Mouse (Mus musculus) T-helper 2 cell (primary cell): Measurements from ENCODE around the gene Tctex1d1.

ENCODE experiments used
- in situ Hi-C: fragments of 300-600 bp; cut with MboI, MseI; formaldehyde crosslinking; loops from one replicate; pipeline ENCODE4 v1.15.1; 2025; ENCODE audit warnings: high pct_unique_total_duplicates

The Tctex1d1 gene

DNA sequence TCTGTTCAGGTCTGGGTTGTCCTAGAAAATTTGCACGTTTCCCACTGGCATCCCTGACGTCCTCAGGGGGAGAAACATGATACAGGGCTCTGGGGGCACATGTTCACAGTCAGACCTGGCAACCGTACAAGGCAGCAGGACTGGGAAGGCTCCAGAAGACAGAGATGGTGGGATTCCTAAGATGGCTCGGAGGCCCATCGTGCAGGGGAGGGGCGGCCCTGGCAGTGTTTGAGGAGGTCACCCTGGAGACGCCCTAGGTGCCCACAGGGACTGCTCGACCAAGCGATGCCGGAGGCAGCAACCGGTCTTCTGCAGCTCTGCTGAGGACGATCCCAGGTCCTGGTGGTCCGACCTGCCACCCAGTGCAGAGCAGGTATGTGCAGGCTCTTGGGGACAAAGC is at the start of gene Tctex1d1:
TSS of gene Tctex1d1 (plus strand) at position 167 of the 400 bp plus-strand sequence.
- in situ Hi-C loops = no loop called here

DNA sequence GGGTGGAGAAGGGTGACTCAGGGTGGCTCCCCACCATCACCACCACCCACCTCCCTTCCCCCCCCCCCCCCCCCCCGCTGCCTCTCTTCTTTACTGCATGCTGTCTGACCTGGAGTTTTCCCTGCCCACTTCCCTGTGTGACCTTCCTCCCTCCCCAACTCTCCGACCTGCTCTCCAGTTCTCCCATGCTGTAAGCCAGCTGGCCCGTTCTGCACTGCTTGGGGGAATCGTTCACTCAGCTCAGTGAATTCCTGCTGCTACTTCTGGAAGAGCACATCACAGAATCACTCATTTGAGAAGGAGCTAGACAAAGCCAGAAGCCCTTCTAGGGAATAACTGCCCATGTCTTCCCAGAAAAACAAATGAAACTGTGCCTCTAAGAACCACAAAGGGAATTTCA is 48.9 kb upstream of the Tctex1d1 start:
- in situ Hi-C loops = no loop called here

DNA sequence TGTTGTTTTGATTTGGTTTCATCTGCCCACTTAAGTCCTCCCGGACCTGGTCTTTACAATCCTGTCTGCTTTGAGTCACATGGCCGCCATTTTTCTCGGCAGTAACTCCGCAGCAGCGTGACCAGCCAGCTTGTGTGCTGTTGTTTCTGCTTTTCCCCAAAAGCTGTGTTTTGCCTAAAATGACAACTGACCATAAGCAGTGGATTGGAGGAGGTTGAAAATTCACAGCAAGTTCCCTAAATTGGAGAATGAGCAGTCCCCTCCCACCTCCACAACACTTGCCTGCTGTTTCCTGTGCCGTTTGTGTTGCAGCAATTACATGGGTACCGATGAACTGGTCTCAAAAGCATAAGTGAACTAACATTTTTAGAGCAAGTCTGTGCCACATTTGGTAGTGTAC is 47.7 kb upstream of the Tctex1d1 start:
- in situ Hi-C loops = no loop called here

DNA sequence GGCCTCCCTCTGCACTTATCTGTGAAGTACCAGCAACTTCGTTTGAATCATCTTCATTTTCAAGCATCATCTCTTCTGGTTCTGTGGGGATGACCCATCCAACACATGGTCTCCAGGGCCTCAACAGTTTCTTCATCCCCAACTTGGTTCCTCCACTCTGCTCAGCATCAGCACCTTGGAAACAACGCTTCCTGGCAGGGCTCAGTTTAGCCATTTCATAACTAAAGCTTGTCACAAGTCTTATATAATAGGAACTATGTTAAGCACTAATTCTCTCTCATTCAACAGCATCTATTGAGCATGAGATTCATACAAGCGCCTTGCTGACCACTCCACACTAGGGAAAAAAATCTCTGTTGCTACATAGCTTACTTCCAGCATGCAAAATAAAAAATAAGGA is 38.1 kb upstream of the Tctex1d1 start:
- in situ Hi-C loops = no loop called here

DNA sequence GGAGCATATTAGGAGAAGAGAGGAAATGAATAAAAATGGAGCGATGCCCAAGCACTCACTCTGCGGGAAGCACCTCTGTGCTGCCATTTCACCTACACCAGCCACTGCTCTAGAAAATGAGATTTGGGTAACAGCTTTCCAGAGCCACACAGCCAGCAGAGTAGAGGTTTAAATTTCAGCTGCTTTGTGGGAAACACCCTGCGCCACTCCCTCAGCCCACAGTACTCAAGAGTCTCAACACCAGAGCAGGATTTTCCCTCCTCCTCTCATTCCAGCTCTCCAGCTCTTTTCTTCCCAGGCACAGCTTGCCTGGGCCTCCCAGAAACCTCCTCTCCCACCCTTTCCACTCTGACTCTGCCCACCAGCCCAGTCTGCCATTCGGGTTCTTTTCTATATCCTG is 37.7 kb upstream of the Tctex1d1 start:
- in situ Hi-C loops = no loop called here

DNA sequence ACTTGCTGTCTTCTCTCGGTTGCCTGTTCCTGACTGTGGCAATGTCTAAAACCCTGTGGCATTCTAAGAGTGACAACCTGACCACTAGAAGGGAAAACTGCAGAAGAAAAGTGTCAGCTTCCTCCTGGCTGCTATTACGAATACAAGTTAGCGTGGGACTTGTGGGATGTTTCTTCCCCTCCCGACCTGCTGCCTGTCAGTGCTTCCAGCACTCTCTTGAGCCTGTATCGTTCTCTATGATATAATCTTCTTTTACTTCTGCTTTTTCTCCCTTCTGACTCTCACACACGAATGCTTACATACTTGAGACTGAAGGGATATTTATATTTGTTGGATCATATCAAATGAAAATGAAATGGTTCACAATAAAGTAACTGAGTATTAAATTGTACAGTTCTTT is 34.1 kb upstream of the Tctex1d1 start:
- in situ Hi-C loops = no loop called here

DNA sequence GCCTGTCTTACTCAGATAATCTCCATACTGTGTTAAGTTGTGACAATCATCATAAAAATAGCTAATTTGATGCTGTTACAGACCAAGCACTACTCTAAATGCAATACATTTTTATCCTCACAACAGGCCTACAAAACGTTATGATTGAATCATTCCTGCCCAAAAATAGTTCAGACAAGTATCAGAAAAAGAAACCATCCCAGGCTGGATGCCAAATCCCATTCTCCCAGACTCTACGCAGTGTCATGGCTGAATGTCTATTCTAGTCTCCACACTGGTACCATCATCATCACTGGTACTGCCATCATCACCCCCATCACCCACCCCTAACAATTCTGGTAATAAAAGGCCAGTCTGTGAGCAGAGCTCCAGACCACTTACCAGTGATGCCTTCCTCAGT is 25.9 kb upstream of the Tctex1d1 start:
- in situ Hi-C loops = no loop called here

DNA sequence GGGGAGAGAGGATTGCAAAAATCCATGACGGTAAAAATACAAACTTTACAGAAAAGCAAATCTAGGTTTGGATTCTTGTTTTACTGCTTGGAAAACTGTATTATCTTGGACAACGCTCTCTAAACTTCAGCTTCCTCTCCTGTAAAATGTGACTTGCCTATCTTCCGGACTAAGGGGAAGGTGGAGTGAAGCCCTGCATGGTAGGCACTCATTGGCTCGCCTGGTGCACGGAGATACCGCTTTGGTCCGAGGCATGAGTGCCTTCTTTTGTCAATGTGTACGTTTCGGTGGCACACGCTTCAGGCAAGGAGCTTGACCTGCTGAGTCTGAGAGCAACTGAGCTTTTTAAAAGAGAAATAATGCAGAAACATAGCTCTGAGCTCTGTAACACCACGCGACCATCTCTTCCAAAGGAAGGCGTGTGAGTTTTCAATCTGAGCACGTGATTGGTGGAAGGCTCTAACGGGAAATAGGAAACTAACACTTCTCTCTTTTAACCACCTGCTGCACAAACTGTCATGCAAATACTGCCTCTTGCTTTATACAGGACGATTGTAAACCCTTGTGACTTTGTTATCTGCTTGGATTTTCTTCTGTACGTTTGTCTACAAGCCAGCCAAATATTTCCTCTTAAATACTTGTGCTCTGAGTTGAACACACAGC is 23.0 kb upstream of the Tctex1d1 start:
- in situ Hi-C loops = no loop called here

DNA sequence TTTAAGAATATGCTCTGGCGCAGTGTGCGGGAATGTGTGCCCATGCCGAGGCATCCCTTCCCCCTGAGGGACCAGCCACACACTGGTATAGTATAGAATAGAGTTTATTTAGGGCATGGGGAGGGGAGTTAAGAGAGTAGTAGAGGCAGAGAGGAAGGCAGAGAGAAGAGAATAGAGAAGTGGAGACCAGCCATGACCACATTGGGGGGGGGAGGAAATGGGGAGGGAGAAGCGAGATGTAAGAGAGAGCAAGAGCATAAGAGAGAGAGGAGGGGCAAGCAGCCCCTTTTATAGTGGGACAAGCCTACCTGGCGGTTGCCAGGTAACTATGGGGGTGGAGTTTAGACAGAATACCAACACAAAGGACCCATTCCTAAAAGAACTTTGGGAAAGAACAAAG is 19.0 kb upstream of the Tctex1d1 start:
- in situ Hi-C loops = no loop called here

DNA sequence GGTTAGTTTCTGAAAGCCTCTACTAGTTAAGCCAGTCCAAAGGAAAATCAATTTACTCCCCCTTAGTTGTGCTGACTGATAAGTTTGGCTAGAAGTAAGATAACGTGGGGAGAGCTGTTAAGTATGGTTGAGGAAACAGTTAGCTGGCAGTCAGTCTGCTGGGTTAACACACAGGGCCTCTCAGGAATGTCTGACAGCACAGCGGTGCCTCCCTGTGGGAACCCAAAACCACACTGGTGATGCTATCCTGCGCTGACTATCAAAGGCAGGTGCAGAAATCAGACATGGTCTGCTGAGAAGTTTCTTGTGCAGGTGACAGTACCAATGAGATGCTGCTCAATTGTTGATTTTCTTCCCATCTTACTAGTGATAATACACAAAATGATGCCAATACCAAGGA is 14.2 kb upstream of the Tctex1d1 start:
- in situ Hi-C loops = no loop called here

DNA sequence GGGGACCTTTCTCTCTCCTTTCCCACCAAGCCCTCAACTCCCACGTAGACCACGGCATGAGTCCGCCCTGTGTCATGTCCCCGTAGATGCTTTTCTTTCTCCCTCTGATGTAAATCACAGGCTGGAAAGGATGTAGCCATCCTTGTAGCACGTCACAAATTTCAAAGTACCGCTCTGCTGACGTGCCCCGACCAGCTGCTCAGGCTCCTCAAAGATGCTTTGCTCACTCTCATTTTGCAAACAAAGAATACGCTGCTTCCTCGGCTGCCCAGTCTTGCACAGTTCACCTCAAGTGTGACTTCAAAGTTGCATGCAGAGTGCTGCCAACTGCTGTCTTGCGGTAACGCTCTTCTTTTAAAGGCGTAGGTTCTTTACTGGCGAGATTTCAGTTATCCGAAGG is 10.6 kb upstream of the Tctex1d1 start:
- in situ Hi-C loops = no loop called here

DNA sequence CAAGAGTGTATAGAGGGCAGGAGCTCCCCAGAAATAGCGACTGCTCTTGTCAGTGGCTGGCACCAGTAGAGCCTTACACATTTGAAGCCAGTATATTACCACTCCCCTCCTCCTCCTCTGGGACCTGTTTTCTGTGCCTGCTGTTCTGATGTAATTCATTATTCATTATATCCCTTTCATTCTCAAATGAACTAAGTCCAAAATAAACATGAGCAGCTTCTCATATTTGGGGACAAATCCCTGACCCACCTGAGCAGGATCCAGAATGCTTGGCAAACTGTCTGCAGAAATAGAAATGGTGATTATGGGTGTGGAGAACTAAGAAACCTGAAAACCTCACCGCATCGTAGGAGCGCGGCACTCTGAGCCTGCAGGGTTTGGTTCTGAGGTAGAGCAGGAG is 8.8 kb upstream of the Tctex1d1 start:
- in situ Hi-C loops = no loop called here

DNA sequence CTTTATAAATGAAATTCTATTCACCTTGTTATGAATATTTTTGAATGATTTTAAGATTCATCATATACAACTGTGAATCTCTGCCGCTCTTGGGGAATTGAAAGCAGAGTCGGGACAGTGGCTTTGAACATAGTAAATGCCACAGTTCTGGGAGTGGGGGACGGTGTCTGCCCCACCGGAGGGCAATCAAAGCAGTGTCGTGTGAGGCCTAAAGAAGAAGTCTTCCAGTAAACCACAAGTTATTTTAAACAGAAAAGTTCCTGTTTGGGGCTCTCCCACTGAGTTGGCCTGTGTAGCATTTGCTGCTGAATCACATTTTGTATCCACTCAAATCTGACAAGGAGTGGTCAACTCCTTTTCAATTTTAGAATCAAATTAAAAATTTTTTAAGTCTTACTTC is 7.2 kb upstream of the Tctex1d1 start:
- in situ Hi-C loops = no loop called here

DNA sequence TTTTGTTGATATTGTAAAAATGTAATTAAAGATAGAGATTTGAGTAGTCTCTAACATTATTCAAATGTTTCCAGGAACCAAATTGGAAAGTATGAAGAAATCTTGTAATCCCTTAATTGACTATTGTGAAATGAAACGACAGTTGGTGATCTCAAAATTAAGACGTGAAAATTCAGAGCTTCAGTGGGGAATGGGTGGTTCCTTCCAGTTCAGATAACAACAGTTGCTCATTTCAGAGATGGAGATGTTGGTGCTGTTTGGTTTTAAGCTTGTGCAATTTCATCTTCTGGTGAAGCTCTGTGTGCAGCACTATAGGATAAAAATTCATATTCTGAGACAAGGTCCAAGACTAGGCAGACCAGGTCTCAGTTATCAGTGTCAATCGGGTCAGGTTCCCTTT is 6.3 kb upstream of the Tctex1d1 start:
- in situ Hi-C loops = no loop called here

DNA sequence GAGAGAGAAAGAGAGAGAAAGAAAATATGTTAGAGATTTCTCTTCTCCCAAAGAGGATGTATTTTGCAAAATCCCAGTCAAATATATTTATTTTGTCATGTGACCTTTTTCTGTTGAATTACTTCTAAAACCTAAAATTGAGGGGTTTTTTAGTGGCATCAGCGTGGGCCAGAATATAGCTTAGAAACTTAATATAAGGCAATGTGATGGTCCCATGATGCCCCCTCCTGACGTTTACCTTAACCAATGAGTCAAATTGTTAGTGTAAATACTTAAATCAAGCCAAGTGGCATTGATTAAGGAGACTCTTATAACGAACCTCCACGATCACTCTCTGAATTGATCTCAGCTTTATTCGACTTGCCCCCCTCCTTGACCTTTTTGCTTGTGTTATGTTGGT is 4.2 kb upstream of the Tctex1d1 start:
- in situ Hi-C loops = no loop called here

DNA sequence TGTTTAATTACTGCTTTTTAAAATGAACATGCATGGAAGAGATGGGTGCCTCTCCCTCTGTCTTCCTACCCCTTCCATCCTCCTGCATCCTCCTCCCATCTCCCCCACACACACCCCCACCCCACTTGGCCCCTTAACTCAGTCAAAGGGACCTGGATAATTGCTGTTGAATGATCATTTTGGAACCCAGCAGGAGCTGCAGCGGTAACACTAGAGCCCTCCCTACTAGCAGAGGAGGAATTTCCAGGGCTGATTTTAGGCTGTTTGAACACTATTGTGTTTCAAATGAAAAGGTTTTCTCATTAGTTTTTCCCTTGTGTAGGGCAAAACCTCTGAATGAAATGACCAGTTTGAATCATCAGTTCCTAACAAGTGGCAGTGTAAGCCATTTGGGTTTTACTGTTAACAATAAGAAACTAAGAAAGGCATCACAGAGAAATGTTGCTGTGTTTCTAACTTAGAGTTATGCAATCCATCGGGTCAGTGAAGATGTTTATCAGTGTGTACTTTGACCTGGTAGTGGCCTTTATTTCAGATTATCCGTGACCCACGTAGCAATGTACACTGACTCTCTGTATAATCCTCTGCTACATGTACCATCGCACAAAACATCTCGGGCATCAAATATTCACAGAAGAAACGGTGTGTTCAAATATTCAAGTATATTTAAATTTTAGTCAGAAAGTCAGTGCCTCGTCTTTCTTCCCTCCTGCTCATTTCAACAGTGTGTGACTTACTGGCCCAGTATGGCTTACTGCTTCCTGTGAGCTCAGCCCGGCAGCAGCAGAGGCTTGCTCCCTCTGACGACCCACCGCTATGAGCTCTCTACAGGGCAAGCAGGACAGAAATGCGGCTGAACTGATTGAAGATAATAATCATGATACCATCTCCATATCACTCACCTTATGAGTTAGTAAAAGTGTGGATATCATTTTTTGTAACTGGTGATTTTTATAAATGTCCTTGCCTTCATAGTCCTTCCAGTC is 1.8 kb upstream of the Tctex1d1 start:
- in situ Hi-C loops = no loop called here

DNA sequence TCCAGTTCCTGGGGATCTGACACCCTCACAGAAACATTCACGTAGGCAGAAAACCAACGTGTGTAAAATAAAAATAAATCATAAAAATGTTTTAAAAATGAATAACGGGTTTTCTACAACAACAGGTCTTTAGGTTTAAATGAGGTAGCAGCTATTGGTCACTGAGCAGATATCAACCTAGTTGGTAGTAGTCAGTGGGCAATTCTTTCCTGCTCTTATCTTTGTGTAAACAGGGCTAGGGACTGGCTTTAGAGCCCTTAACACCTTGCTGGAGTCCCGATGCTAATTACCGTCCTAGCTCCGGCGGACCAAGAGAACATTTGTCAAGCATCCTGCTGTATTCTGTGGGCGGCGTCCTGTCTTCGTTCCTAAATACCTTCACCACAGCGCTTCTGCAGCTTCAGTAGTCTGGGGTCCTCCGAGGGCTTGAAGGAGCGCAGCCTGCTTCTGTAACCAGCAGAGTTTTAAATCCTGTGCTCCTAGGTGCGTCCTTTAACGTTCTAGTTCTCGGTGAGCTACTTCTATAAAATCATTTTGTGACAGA is 556 bp upstream of the Tctex1d1 start:
- in situ Hi-C loops = no loop called here

DNA sequence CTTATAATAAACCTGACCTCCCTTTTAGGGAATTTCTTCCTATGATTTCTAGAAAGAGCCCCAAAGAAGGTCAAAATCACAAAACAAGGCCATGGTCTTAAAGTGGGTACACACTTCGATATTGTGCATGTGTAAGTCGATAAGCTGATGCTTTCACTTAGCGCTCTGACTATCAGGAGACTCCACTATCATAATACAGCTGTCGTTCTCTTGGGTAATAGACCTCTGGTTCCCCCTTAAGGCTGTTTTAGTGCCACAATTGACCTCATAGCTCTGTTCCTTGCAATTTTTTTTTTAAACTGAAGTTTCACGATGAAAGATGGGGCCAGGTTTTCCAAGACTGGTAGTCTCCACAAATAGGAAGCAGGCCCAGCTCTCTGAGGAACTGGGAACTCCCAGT is 979 bp downstream of the Tctex1d1 start:
- in situ Hi-C loops = no loop called here

DNA sequence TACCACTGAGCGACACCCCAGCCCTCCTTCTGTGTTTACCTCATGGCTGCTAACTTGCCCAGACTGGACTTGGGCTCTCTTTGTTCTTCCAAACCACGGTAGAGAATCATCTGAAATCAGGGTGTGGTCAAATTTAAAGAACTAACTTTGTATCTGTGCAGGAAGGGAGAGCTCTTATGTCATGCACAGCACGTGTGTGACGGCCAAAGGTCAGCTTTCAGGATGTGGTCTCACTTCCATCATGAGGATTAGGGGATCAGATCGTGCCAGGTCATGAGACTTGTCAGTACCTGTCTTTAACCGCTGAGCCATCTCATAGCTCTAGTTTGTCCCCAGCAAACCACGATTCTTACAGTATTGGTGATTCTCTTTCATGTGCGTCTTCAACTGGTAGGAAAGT is 3.3 kb downstream of the Tctex1d1 start:
- in situ Hi-C loops = no loop called here

DNA sequence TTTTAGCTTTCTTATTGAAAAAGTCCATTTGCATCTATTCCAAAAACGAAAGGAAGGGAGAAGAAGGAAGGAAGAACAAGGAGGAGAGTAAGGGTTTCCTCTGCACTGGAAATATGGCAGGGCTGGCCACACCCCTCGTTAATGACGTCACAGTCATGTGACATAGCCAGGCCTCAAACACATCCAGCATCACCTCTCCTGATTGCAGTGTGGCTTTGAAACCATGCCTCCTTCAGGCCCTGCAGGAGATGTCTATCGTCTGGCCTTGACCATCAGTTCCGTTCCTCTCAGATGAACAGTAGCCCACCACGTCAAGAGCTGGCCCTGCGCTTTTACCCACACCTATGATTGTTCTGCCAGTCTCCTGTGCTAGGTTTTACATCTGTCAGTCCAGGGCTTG is 7.8 kb downstream of the Tctex1d1 start:
- in situ Hi-C loops = no loop called here

DNA sequence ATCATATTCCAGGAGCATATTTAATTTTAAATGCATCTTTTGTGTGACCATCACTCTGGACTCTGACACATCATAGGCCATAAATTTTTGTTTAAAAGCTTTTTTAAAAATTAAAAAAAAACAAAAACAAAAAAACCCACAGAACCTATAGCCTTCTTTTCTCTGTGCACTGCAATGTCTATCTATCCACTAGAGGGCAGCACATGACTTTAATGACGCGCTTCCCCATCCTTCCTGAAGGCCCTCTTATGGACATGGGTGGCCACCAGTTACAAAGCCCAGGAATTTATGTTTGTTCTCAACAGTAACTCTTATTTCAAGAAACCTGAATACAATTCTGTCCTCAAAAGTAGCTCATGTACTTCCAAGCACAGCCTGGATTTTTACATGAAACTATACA is 8.5 kb downstream of the Tctex1d1 start:
- in situ Hi-C loops = no loop called here

DNA sequence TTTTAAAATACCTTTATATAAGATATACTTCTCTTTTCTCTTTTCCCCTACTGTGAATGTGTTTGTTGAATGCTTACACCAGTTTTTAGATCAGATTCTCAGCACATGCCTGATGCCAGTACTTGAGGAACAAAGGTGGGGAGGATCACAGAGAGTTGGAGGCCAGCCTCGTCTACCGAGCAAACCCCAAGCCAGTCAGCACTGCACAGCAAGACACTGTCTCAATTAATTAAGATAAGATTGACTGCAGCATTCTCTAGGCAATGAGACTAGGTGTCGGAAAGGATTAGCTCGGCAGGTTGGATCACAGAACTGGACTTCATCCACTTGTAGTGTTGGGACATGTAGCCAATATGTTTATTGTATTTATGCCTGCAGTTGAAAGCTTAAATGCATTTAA is 8.9 kb downstream of the Tctex1d1 start:
- in situ Hi-C loops = no loop called here

DNA sequence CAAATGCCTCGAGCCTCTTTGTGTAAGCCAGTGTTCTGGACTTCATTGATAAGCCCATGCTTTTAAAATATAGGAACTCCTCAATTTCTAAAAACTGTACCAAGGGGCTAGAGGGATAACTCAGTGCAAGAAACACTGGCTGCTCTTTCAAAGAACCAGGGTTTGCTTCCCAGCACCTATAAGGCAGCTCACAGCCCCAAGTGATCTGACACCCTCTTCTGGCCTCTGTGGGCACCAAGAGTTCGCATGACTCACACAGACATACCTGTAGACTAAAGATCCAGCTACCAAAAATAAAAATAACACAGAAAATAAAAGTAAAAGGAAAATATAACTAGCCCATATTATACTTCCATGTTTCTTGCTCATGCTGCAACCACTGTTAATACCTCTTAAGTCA is 9.3 kb downstream of the Tctex1d1 start:
- in situ Hi-C loops = no loop called here
